Mouse (Mus musculus) erythroblast, embryonic 14.5 days (primary cell): ENCODE measurements around the gene Ctdspl. TPM values are rescaled to one million over a fixed set of nuclear protein-coding genes. Genes with fewer than 3 reads are reported as not detected.

Experiments
- H3K27me3 ChIP-seq: 2 replicates; pipeline ENCODE4 v1.6.1; 2012; ENCODE audit warnings: inconsistent platforms; ENCODE audit not compliant: control insufficient read depth
- H3K36me3 ChIP-seq: 2 replicates; pipeline ENCODE4 v1.6.1; 2012; ENCODE audit warnings: mild to moderate bottlenecking, inconsistent platforms; ENCODE audit not compliant: control insufficient read depth
- H3K4me1 ChIP-seq: 2 replicates; pipeline ENCODE4 v1.6.1; 2012; ENCODE audit warnings: inconsistent platforms; ENCODE audit not compliant: control insufficient read depth
- H3K4me3 ChIP-seq: replicated peaks from 2 replicates; pipeline ENCODE3; 2012; ENCODE audit warnings: moderate library complexity, mild to moderate bottlenecking, inconsistent platforms
- H3K9me3 ChIP-seq: 2 replicates; pipeline ENCODE4 v1.6.1; 2012; ENCODE audit warnings: low read length, inconsistent platforms, mixed read lengths; ENCODE audit not compliant: control insufficient read depth
- GATA1 ChIP-seq: IDR thresholded peaks from 2 replicates; pipeline ENCODE4 v1.6.1; 2012; ENCODE audit warnings: low read length, inconsistent platforms, mixed read lengths
- TAL1 ChIP-seq: IDR thresholded peaks from 3 replicates; pipeline ENCODE4 v1.6.1; 2012; ENCODE audit warnings: low read length, inconsistent platforms, mixed read lengths
- polyA plus RNA-seq: library from polyadenylated mRNA; stranded (reverse); fragments of >175 nt; gene quantifications from 2 replicates; pipeline ENCODE4 v1.2.3, GENCODE M21; 2012

Gene Ctdspl
- polyA plus RNA-seq, 1 experiment = 0.14 TPM

GRCm38 (mm10) chr9:119064296-119064695, 138.0 kb downstream of the Ctdspl start:
- Histone ChIP-seq H3K36me3 (no peaks in the 10 kb centered on the region), H3K27me3 (no peaks in the 10 kb centered on the region; the same call in 1 of the 2 replicates), H3K4me1 (no peaks in the 10 kb centered on the region; the same call in none of the 2 replicates), H3K9me3 (no peaks in the 10 kb centered on the region), H3K4me3 (no peak overlapping the region)
- no peak for TF ChIP-seq TAL1

- no peaks in the 10 kb centered on the region; the same call in 1 of the 2 replicates for H3K27me3 ChIP-seq
- H3K9me3 ChIP-seq = no peaks in the 10 kb centered on the region
- H3K36me3 ChIP-seq = no peaks in the 10 kb centered on the region
Observed at GRCm38 (mm10) chr9:119067601-119068000, 141.3 kb downstream of the Ctdspl start.

GRCm38 (mm10) chr9:119068266-119068665, 142.0 kb downstream of the Ctdspl start:
- TF ChIP-seq GATA1 (no peak), TAL1 (no peak)
- H3K9me3 ChIP-seq = no peaks in the 10 kb centered on the region
- H3K4me3 ChIP-seq = no peak overlapping the region

More at GRCm38 (mm10) chr9:119067601-119068000, 141.3 kb downstream of the Ctdspl start:
- TF ChIP-seq GATA1 (no peak), TAL1 (no peak)
- no peaks in the 10 kb centered on the region; the same call in none of the 2 replicates for H3K4me1 ChIP-seq
- no peak overlapping the region for H3K4me3 ChIP-seq

GRCm38 (mm10) chr9:119070173-119070825, 144.0 kb downstream of the Ctdspl start:
- no peaks in the 10 kb centered on the region; the same call in 1 of the 2 replicates for H3K27me3 ChIP-seq
- TF ChIP-seq GATA1 = no peak
- no peak for TF ChIP-seq TAL1

More at GRCm38 (mm10) chr9:119068266-119068665, 142.0 kb downstream of the Ctdspl start:
- Histone ChIP-seq H3K4me1 (no peaks in the 10 kb centered on the region; the same call in none of the 2 replicates), H3K27me3 (no peaks in the 10 kb centered on the region; the same call in 1 of the 2 replicates), H3K36me3 (no peaks in the 10 kb centered on the region)

GRCm38 (mm10) chr9:119071786-119072185, 145.5 kb downstream of the Ctdspl start:
- Histone ChIP-seq H3K4me1 (no peaks in the 10 kb centered on the region), H3K27me3 (no peaks in the 10 kb centered on the region), H3K4me3 (no peak overlapping the region), H3K9me3 (no peaks in the 10 kb centered on the region), H3K36me3 (no peaks in the 10 kb centered on the region)
- TF ChIP-seq TAL1 (no peak), GATA1 (no peak)

More at GRCm38 (mm10) chr9:119070173-119070825, 144.0 kb downstream of the Ctdspl start:
- H3K9me3 ChIP-seq = no peaks in the 10 kb centered on the region
- no peaks in the 10 kb centered on the region for H3K36me3 ChIP-seq
- no peak overlapping the region for H3K4me3 ChIP-seq
- H3K4me1 ChIP-seq = no peaks in the 10 kb centered on the region

GRCm38 (mm10) chr9:119073184-119073895, 147.1 kb downstream of the Ctdspl start:
- no peaks in the 10 kb centered on the region for H3K4me1 ChIP-seq
- H3K36me3 ChIP-seq = no peaks in the 10 kb centered on the region
- TF ChIP-seq GATA1 (no peak), TAL1 (no peak)
- H3K27me3 ChIP-seq = no peaks in the 10 kb centered on the region
- no peak overlapping the region for H3K4me3 ChIP-seq
- no peaks in the 10 kb centered on the region for H3K9me3 ChIP-seq

- Histone ChIP-seq H3K9me3 (no peaks in the 10 kb centered on the region), H3K27me3 (no peaks in the 10 kb centered on the region)
Observed at GRCm38 (mm10) chr9:119075685-119076084, 149.4 kb downstream of the Ctdspl start.

GRCm38 (mm10) chr9:119080040-119080675, 153.9 kb downstream of the Ctdspl start:
- H3K36me3 ChIP-seq = no peaks in the 10 kb centered on the region
- H3K27me3 ChIP-seq = no peaks in the 10 kb centered on the region
- no peaks in the 10 kb centered on the region for H3K4me1 ChIP-seq
- TF ChIP-seq TAL1 = no peak
- H3K4me3 ChIP-seq = no peak overlapping the region
- no peaks in the 10 kb centered on the region for H3K9me3 ChIP-seq

More at GRCm38 (mm10) chr9:119075685-119076084, 149.4 kb downstream of the Ctdspl start:
- no peak overlapping the region for H3K4me3 ChIP-seq
- no peaks in the 10 kb centered on the region for H3K36me3 ChIP-seq
- no peaks in the 10 kb centered on the region for H3K4me1 ChIP-seq
- TF ChIP-seq GATA1 = no peak
- no peak for TF ChIP-seq TAL1

GRCm38 (mm10) chr9:119082039-119082438, 155.8 kb downstream of the Ctdspl start:
- no peaks in the 10 kb centered on the region for H3K36me3 ChIP-seq
- no peak for TF ChIP-seq GATA1
- TF ChIP-seq TAL1 = no peak
- H3K4me3 ChIP-seq = no peak overlapping the region
- H3K4me1 ChIP-seq = no peaks in the 10 kb centered on the region
- no peaks in the 10 kb centered on the region for H3K9me3 ChIP-seq
- no peaks in the 10 kb centered on the region for H3K27me3 ChIP-seq
